ENCODE assay signal across 8 mouse cellular contexts in genomic region chr11:94936851-94937295, GRCm38 (mm10). TPM values are rescaled to one million over a fixed set of nuclear protein-coding genes. Genes with fewer than 3 reads are reported as not detected.
A peak's percentile ranks its signal among the peaks of the same experiment; 100 is the strongest.
DNase-seq lines count a peak whose midpoint lies in the region; ATAC-seq and TF ChIP-seq lines count a peak whose summit lies in the region.

No protein-coding gene starts in this region.

- peak; percentile 76 for ATAC-seq in activated CD4-positive, CD25-positive, alpha-beta regulatory T cell, adult 4 months
- peak; percentile 78 for ATAC-seq in hindbrain, postnatal 0 days

- peak overlapping the region; percentile 77 for H3K4me3 ChIP-seq in gastrocnemius, adult 2 months
- H3K4me3 ChIP-seq in hindbrain, postnatal 0 days (ENCODE audit: low read length), result peak overlapping the region; percentile 30

- no peaks in the 10 kb centered on the region for H3K36me3 ChIP-seq in hindbrain, postnatal 0 days (ENCODE audit: insufficient read depth, low read length)

- peaks cover 31% of the 10 kb centered on the region; the same call in 1 of the 2 replicates for H3K27me3 ChIP-seq in hindbrain, postnatal 0 days (ENCODE audit: insufficient read depth, low read length)

- peaks cover 4% of the 10 kb centered on the region; the same call in 1 of the 2 replicates for H3K4me1 ChIP-seq in hindbrain, postnatal 0 days (ENCODE audit: insufficient read depth, low read length)

- peak; percentile 91; the same call in 1 of the 2 replicates for TF ChIP-seq CTCF in gastrocnemius, adult 2 months (IDR thresholded peaks at IDR 0.05)
- peak; percentile 92 for TF ChIP-seq CTCF in hindbrain, postnatal 0 days (IDR thresholded peaks at IDR 0.05; ENCODE audit: low read depth)

- H3K4me2 ChIP-seq in hindbrain, postnatal 0 days (ENCODE audit: low read depth, low read length), result peak overlapping the region; percentile 65

- WGBS in hindbrain, postnatal 0 days, result 1% methylated on average over 16 of the region's 17 CpGs

- intact Hi-C loops in gastrocnemius, adult 2 months (cut with DNase I), result loop anchor here (1.0 to 2.0 kb wide), 2 partner anchors 24 to 71 kb away; no protein-coding TSS in a partner anchor

- no peak overlapping the region for H3K9ac ChIP-seq in hindbrain, postnatal 0 days (replicated peaks; ENCODE audit: low read length)

- H3K9me3 ChIP-seq in hindbrain, postnatal 0 days (ENCODE audit: low read length), result no peaks in the 10 kb centered on the region

- DNase-seq in cerebellum, postnatal 4 days (ENCODE audit: low spot score in 2 of 2), result peak; percentile 79 to 91
- DNase-seq in gastrocnemius, adult 2 months, result peak; percentile 89
- peak; percentile 94 for DNase-seq in hindbrain, postnatal 0 days (ENCODE audit: low spot score)
- DNase-seq in left cerebral cortex, adult 18-20 months (ENCODE audit: low spot score in 2 of 2), result peak; percentile 83 to 86
- DNase-seq in lung, postnatal 4 days, result peak; percentile 89 to 92
- DNase-seq in retina, postnatal 7 days (ENCODE audit: low read depth, low spot score), result peak; percentile 75
- DNase-seq in urinary bladder, adult 2 months (ENCODE audit: low spot score), result peak; percentile 71

- peak overlapping the region; percentile 90 for H3K27ac ChIP-seq in gastrocnemius, adult 2 months
- H3K27ac ChIP-seq in hindbrain, postnatal 0 days, result no peak overlapping the region

RNA-seq across cellular contexts. Expression of gene Col1a1, which starts 0.8 kb away (rescaled TPM):
- polyA plus RNA-seq in activated CD4-positive, CD25-positive, alpha-beta regulatory T cell, adult 4 months (2017; shearing (Covaris generic)), result under 1 TPM; 0.10 to 0.61 TPM
- total RNA-seq in gastrocnemius, adult 2 months (2021), result 100 to 1,000 TPM; 154 to 483 TPM
- 48.3 and 53.0 TPM in 2 replicates for total RNA-seq in hindbrain, postnatal 0 days (2014; rRNA removed)
- 56.5 and 73.3 TPM in 2 replicates for polyA plus RNA-seq in hindbrain, postnatal 0 days (2015; fragmentation: Nextera tagmentation; extraction: Ambion mirVana)
- total RNA-seq in left cerebral cortex, adult 18-20 months (2021), result 10 to 100 TPM in 1 of 2 experiments, 1 to 10 TPM in 1; 8.8 to 11.2 TPM
- polyA plus RNA-seq in urinary bladder, adult 2 months (2012; rRNA removed), result 953 and 1,532 TPM in 2 replicates

RNA-seq across cellular contexts. Expression of gene Hils1, which starts 30.5 kb away (rescaled TPM):
- polyA plus RNA-seq in activated CD4-positive, CD25-positive, alpha-beta regulatory T cell, adult 4 months (2017; shearing (Covaris generic)), result not detected
- total RNA-seq in gastrocnemius, adult 2 months (2021), result not detected
- not detected in 2 replicates for total RNA-seq in hindbrain, postnatal 0 days (2014; rRNA removed)
- not detected in 2 replicates for polyA plus RNA-seq in hindbrain, postnatal 0 days (2015; fragmentation: Nextera tagmentation; extraction: Ambion mirVana)
- total RNA-seq in left cerebral cortex, adult 18-20 months (2021), result not detected
- polyA plus RNA-seq in urinary bladder, adult 2 months (2012; rRNA removed), result 0.19 and 0.22 TPM in 2 replicates

RNA-seq across cellular contexts. Expression of gene Sgca, which starts 39.3 kb away (rescaled TPM):
- polyA plus RNA-seq in activated CD4-positive, CD25-positive, alpha-beta regulatory T cell, adult 4 months (2017; shearing (Covaris generic)), result under 1 TPM in 1 of 2 experiments, not detected in 1; 0.46 TPM
- total RNA-seq in gastrocnemius, adult 2 months (2021), result 100 to 1,000 TPM; 252 to 278 TPM
- total RNA-seq in hindbrain, postnatal 0 days (2014; rRNA removed), result 0.36 and 0.52 TPM in 2 replicates
- 0.26 and 0.28 TPM in 2 replicates for polyA plus RNA-seq in hindbrain, postnatal 0 days (2015; fragmentation: Nextera tagmentation; extraction: Ambion mirVana)
- not detected for total RNA-seq in left cerebral cortex, adult 18-20 months (2021)
- polyA plus RNA-seq in urinary bladder, adult 2 months (2012; rRNA removed), result 69.2 and 93.5 TPM in 2 replicates

RNA-seq across cellular contexts. Expression of gene Ppp1r9b, which starts 54.0 kb away (rescaled TPM):
- polyA plus RNA-seq in activated CD4-positive, CD25-positive, alpha-beta regulatory T cell, adult 4 months (2017; shearing (Covaris generic)), result 10 to 100 TPM; 23.1 to 24.0 TPM
- 10 to 100 TPM; 18.3 to 25.7 TPM for total RNA-seq in gastrocnemius, adult 2 months (2021)
- 170 and 190 TPM in 2 replicates for total RNA-seq in hindbrain, postnatal 0 days (2014; rRNA removed)
- polyA plus RNA-seq in hindbrain, postnatal 0 days (2015; fragmentation: Nextera tagmentation; extraction: Ambion mirVana), result 18.8 and 19.4 TPM in 2 replicates
- total RNA-seq in left cerebral cortex, adult 18-20 months (2021), result 100 to 1,000 TPM; 737 to 747 TPM
- polyA plus RNA-seq in urinary bladder, adult 2 months (2012; rRNA removed), result 16.0 and 35.7 TPM in 2 replicates

Comparison
In these comparisons a context has a peak if more than half of its experiments do, and no peak if none do; other contexts are left out.
1. RNA of gene Sgca, which starts 39.3 kb away (total RNA-seq): 252 to 278 TPM in gastrocnemius, adult 2 months; 0.36 to 0.52 TPM in hindbrain, postnatal 0 days and not detected in left cerebral cortex, adult 18-20 months; every median in the first group is over 100 times any median in the second.
2. Peak in every context shown above with its lines, with median percentiles within 50 percentile points of each other: DNase-seq.